Mouse (Mus musculus) small intestine, adult 2 months (tissue): ENCODE measurements around the gene Rrh.

Experiments
- CTCF ChIP-seq: fragments of 200-500 bp; IDR thresholded peaks from 2 replicates; pipeline ENCODE4 v1.5.1; 2012; ENCODE audit warnings: low read depth, mild to moderate bottlenecking, control low read depth, inconsistent platforms, low read length, moderate library complexity, mixed read lengths; ENCODE audit not compliant: insufficient replicate concordance, insufficient read length; ENCODE audit errors: extremely low read depth
- POLR2A ChIP-seq: fragments of 200-500 bp; IDR thresholded peaks from 2 replicates; pipeline ENCODE4 v1.6.1; 2012; ENCODE audit warnings: low read depth, mild to moderate bottlenecking, control low read depth, inconsistent platforms, low read length, moderate library complexity

- TF ChIP-seq POLR2A (no peak), CTCF (no peak)
Measured at GRCm38 (mm10) chr3:129771210-129771609, 51.2 kb downstream of the Rrh start.
